Mouse (Mus musculus) bone marrow macrophage, adult 2 months (primary cell): ENCODE measurements at regions not wholly inside any gene's neighbourhood (a gene's known extent, or its start where the extent isn't known, plus 50 kb on each side); places are given as distances from the start of the nearest gene placed in this dataset.

Source experiments
- CTCF ChIP-seq: IDR thresholded peaks from 2 replicates; pipeline ENCODE4 v1.5.1; 2012; ENCODE audit warnings: low read depth, mild to moderate bottlenecking, low read length, moderate library complexity
- POLR2A ChIP-seq: IDR thresholded peaks from 2 replicates; pipeline ENCODE4 v1.6.1; 2012; ENCODE audit warnings: mild to moderate bottlenecking, low read depth, low read length, borderline replicate concordance

DNA sequence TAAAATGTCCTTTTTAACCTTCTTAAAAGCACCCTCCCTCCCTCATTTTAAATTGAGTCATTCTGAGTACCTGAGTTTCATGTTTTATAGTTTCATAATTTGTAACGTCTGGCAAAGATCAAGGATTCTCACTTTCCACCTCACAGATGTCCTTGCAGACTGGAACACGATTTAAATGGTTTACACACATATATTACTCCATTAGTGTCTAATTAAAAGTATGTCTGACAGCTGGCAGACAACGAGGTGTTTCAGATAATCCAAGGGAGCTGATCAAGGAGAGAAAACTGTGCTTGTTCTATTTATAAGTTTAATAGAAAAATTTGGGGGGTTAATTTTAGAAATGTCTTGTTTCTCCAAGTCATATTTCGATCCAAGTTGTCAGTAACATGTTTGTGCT, 1240.1 kb downstream of the Pla2g4a start:
- TF ChIP-seq CTCF: no peak
- TF ChIP-seq POLR2A: no peak
